Mouse (Mus musculus) liver, embryonic 15.5 days (tissue): ENCODE measurements around the gene Adar. TPM values are rescaled to one million over a fixed set of nuclear protein-coding genes. Genes with fewer than 3 reads are reported as not detected.

ENCODE experiments used
- ATAC-seq: fragments of 200-750 bp; cut with Nextera tagmentation; 2 replicates; pipeline ENCODE4 v1.8.0; 2017; ENCODE audit warnings: moderate number of reproducible peaks, mild to moderate bottlenecking, moderate library complexity; ENCODE audit not compliant: insufficient read depth
- H3K27ac ChIP-seq: fragments of 300-500 bp; sonication (generic); replicated peaks from 2 replicates; pipeline ENCODE4 v1.5.1; 2015; ENCODE audit warnings: mild to moderate bottlenecking, inconsistent platforms
- H3K27me3 ChIP-seq: fragments of 300-500 bp; sonication (generic); 2 replicates; pipeline ENCODE4 v1.6.1; 2015; ENCODE audit warnings: mild to moderate bottlenecking, inconsistent platforms
- H3K36me3 ChIP-seq: fragments of 300-500 bp; sonication (generic); replicated peaks from 2 replicates; pipeline ENCODE4 v1.6.1; 2015; ENCODE audit warnings: moderate library complexity, mild to moderate bottlenecking, inconsistent platforms
- H3K4me1 ChIP-seq: fragments of 300-500 bp; sonication (generic); replicated peaks from 2 replicates; pipeline ENCODE4 v1.6.1; 2015; ENCODE audit warnings: inconsistent platforms
- H3K4me2 ChIP-seq: fragments of 300-500 bp; sonication (generic); 2 replicates; pipeline ENCODE4 v1.6.1; 2015; ENCODE audit warnings: moderate library complexity, mild to moderate bottlenecking, inconsistent platforms
- H3K4me3 ChIP-seq: fragments of 300-500 bp; sonication (generic); replicated peaks from 2 replicates; pipeline ENCODE4 v1.5.1; 2015; ENCODE audit warnings: mild to moderate bottlenecking, inconsistent platforms
- H3K9ac ChIP-seq: fragments of 300-500 bp; sonication (generic); 2 replicates; pipeline ENCODE4 v1.6.1; 2015; ENCODE audit warnings: moderate library complexity, mild to moderate bottlenecking, inconsistent platforms
- H3K9me3 ChIP-seq: fragments of 300-500 bp; sonication (generic); replicated peaks from 2 replicates; pipeline ENCODE4 v1.6.1; 2016; ENCODE audit warnings: inconsistent platforms
- WGBS: fragments of 180-500 bp; shearing (Covaris S2); methylation state at CpG from one replicate; pipeline ENCODE4 v1.1.7; 2015; ENCODE audit warnings: mixed read lengths; ENCODE audit not compliant: insufficient replicate concordance; 5-methylcytosine and 5-hydroxymethylcytosine counted together
- polyA plus RNA-seq: library from polyadenylated mRNA; unstranded; fragments of >200 nt; fragmentation: Nextera tagmentation; extraction: Ambion mirVana; gene quantifications from 2 replicates; pipeline ENCODE4 v1.2.1, GENCODE M21; 2015

Gene Adar
- polyA plus RNA-seq, 1 experiment from 2014 or later = 8.0 TPM

GRCm38 (mm10) chr3:89774236-89774960 lies 59.6 kb downstream of the Adar start:
- Histone ChIP-seq H3K9ac (peak overlapping the region; percentile 97), H3K27me3 (no peaks in the 10 kb centered on the region), H3K4me3 (peak overlapping the region; percentile 98), H3K4me1 (peaks cover 54% of the 10 kb centered on the region), H3K4me2 (peak overlapping the region; percentile 89), H3K36me3 (peaks cover 33% of the 10 kb centered on the region), H3K9me3 (no peaks in the 10 kb centered on the region), H3K27ac (peak overlapping the region; percentile 89)
- ATAC-seq = no peak
- WGBS = 25% methylated on average over 15 of the region's 15 CpGs

DNA sequence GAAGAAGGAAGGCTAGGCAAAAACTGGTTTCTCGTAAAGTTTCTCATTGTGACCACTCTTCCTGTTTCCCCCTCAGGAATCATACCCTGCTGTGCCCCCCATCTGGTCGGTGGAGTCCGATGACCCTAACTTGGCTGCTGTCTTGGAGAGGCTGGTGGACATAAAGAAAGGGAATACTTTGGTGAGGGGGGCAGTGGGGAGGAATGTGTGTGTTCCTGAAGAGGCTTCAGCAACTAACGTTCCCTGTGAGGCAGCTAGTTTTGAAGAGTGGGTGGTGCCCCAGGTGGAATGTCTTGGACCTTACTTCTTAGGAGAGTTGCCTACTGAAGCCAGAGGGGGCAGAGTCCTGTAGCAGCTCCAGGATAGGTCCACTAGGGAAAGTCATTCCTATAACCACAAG lies 61.2 kb downstream of the Adar start:
- Histone ChIP-seq H3K4me1 (peaks cover 43% of the 10 kb centered on the region), H3K9ac (no peak overlapping the region), H3K4me2 (peak overlapping the region; percentile 89; the same call in 1 of the 2 replicates), H3K9me3 (no peaks in the 10 kb centered on the region), H3K4me3 (no peak overlapping the region), H3K27me3 (no peaks in the 10 kb centered on the region), H3K36me3 (peaks cover 49% of the 10 kb centered on the region), H3K27ac (no peak overlapping the region)
- ATAC-seq = no peak
- WGBS = 73% methylated on average over 4 of the region's 4 CpGs

GRCm38 (mm10) chr3:89780102-89780501 lies 65.3 kb downstream of the Adar start:
- H3K27ac ChIP-seq = no peak overlapping the region
- no peak overlapping the region for H3K9ac ChIP-seq
- H3K4me3 ChIP-seq = no peak overlapping the region
- H3K9me3 ChIP-seq = no peaks in the 10 kb centered on the region
- 58% methylated on average over 4 of the region's 4 CpGs for WGBS
- H3K36me3 ChIP-seq = peaks cover 75% of the 10 kb centered on the region
- no peaks in the 10 kb centered on the region for H3K27me3 ChIP-seq
- no peak overlapping the region for H3K4me2 ChIP-seq
- H3K4me1 ChIP-seq = peaks cover 8% of the 10 kb centered on the region
- ATAC-seq = no peak

GRCm38 (mm10) chr3:89781640-89782039 lies 66.8 kb downstream of the Adar start:
- Histone ChIP-seq H3K36me3 (peaks cover 67% of the 10 kb centered on the region), H3K4me3 (no peak overlapping the region), H3K9me3 (no peaks in the 10 kb centered on the region), H3K4me2 (no peak overlapping the region), H3K27me3 (no peaks in the 10 kb centered on the region), H3K27ac (no peak overlapping the region), H3K4me1 (no peaks in the 10 kb centered on the region), H3K9ac (no peak overlapping the region)
- 76% methylated on average over 5 of the region's 5 CpGs for WGBS
- no peak for ATAC-seq

DNA sequence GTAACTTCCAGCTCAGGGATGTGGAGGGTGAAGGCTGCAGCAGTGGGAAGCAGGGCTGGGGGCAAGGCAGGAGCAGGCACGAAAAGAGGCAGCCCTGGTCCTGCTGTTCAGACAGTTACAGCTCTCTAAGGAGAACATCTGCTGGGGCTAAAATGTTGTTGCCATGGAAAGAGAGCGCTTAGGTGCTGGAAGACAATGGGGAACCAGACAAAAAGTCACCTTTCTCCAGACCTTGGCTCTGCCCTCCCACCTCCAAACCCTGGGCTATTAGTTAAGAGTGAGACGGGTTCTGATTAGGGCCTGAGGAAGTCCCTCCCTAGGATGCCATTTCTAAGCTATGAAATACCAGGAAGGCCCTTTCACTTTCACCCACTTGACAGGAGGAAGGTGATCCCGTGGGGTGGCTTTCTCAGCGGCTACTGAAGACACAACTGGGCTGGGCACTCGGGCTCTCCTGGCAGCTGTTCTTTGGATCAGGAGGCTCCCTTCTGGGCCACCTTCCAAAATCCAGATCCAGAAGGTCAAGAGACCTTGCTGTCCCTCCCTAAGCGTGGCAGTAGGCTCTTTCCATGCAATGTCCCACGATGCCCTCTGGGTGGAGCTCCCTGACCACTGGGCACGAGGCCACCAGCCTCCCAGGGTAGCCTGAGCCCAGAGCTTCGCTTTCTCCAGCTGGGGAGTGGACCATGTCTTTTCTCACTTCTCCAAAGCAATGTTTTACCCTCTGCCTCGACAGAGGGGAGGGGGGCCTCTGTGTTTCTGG lies 70.3 kb downstream of the Adar start:
- 20% methylated on average over 11 of the region's 11 CpGs for WGBS
- H3K27me3 ChIP-seq = peaks cover 11% of the 10 kb centered on the region; the same call in 1 of the 2 replicates
- H3K27ac ChIP-seq = no peak overlapping the region
- peaks cover 34% of the 10 kb centered on the region for H3K36me3 ChIP-seq
- no peak overlapping the region for H3K9ac ChIP-seq
- H3K4me1 ChIP-seq = no peaks in the 10 kb centered on the region
- peak; percentile 58; the same call in 1 of the 2 replicates for ATAC-seq
- H3K9me3 ChIP-seq = no peaks in the 10 kb centered on the region
- no peak overlapping the region for H3K4me3 ChIP-seq
- peak overlapping the region; percentile 41 for H3K4me2 ChIP-seq

DNA sequence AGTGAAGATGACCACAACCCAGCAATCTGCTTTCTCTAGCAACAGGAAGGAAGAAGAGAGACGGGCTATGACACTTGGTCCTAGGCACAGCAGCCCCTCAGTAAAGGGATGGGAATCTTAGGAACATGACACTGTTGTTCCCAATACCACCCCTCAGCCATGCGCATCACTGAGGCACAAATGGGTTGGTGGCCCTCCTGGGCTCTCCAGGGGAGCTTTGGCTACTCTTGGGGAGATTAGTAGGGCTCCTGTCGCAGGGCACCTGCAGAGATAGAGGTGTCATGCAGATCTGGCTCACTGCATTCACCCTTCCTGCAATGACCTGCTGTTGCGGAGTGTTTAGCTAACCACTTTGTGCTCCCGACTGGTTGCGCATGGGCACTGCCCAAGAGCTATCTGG lies 71.5 kb downstream of the Adar start:
- Histone ChIP-seq H3K4me1 (no peaks in the 10 kb centered on the region), H3K36me3 (peaks cover 23% of the 10 kb centered on the region), H3K9me3 (no peaks in the 10 kb centered on the region), H3K9ac (no peak overlapping the region), H3K4me3 (no peak overlapping the region), H3K4me2 (no peak overlapping the region), H3K27ac (no peak overlapping the region), H3K27me3 (peaks cover 11% of the 10 kb centered on the region; the same call in 1 of the 2 replicates)
- 76% methylated on average over 6 of the region's 6 CpGs for WGBS
- no peak for ATAC-seq

DNA sequence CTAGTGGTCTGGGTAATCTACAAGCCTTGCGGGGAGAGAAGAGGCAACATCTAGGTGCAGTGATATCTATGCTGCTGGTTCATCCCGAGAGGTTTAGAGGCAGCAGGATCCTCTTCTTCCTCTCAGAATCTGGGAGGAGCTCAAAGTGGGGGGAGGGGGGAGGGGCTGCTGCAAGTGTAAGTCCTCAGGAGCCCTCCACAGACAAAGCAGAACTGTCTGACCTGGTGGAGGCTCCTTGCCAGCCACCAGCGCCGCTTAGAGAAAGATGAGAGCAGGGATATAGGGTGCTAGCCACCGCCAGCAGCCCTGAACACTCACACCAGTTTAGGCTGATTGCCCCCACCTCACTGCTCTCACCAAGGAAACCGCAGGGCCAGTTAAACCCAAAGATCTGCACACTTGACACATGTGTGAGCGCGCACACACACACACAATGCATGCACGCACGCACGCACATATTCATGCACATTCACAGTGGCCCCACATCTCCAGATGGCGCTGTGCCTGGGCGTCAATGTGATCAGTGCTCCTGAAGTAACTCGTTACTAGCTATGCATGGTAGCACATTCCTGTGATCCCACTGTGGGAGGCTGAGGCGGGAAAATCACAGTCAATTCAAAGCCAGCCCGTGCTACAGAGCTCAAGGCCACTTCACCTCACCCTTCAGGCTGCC lies 74.0 kb downstream of the Adar start:
- WGBS = 66% methylated on average over 16 of the region's 16 CpGs
- H3K9ac ChIP-seq = no peak overlapping the region
- peaks cover 11% of the 10 kb centered on the region; the same call in 1 of the 2 replicates for H3K27me3 ChIP-seq
- H3K27ac ChIP-seq = no peak overlapping the region
- H3K4me3 ChIP-seq = no peak overlapping the region
- no peaks in the 10 kb centered on the region for H3K4me1 ChIP-seq
- H3K4me2 ChIP-seq = no peak overlapping the region
- H3K9me3 ChIP-seq = no peaks in the 10 kb centered on the region
- H3K36me3 ChIP-seq = no peaks in the 10 kb centered on the region
- no peak for ATAC-seq

- no peak for ATAC-seq
- Histone ChIP-seq H3K4me1 (no peaks in the 10 kb centered on the region), H3K27me3 (peaks cover 9% of the 10 kb centered on the region; the same call in 1 of the 2 replicates), H3K9me3 (no peaks in the 10 kb centered on the region), H3K4me2 (no peak overlapping the region), H3K4me3 (no peak overlapping the region), H3K9ac (no peak overlapping the region), H3K27ac (no peak overlapping the region), H3K36me3 (no peaks in the 10 kb centered on the region)
- WGBS = 31% methylated on average over 2 of the region's 2 CpGs
Observed at GRCm38 (mm10) chr3:89794616-89795015, 79.8 kb downstream of the Adar start.

DNA sequence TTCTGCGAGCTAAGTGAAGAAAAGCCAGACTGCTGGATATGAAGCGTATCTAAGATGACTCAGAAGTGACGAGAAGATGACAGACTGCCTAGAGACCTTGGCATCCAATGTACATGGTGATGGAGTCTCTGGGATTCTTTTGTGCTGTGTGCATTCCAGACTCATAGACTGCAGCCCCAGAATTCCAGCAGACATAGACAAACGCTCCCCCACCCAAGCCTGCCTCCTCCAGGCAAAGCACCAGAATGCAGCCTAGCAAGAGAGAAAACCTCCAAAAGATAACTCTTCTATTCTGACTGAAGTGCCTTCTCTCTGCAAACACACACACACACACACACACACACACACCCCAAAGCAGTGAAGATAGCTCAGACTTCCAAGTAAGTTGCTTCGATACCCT lies 80.9 kb downstream of the Adar start:
- H3K27ac ChIP-seq = no peak overlapping the region
- WGBS = 64% methylated on average over 5 of the region's 5 CpGs

GRCm38 (mm10) chr3:89796358-89796757 lies 81.5 kb downstream of the Adar start:
- WGBS = 18% methylated on average over 4 of the region's 4 CpGs
- Histone ChIP-seq H3K4me3 (no peak overlapping the region), H3K4me1 (0 out of 2 replicates have a peak, but pooled peaks cover 3% of the 10 kb centered on the region), H3K36me3 (no peaks in the 10 kb centered on the region), H3K27me3 (peaks cover 10% of the 10 kb centered on the region; the same call in 1 of the 2 replicates), H3K27ac (no peak overlapping the region), H3K9ac (no peak overlapping the region), H3K9me3 (no peaks in the 10 kb centered on the region), H3K4me2 (no peak overlapping the region)
- no peak for ATAC-seq

More for the DNA sequence above, 80.9 kb downstream of the Adar start:
- no peaks in the 10 kb centered on the region for H3K36me3 ChIP-seq
- 0 out of 2 replicates have a peak, but pooled peaks cover under 1% of the 10 kb centered on the region for H3K4me1 ChIP-seq
- ATAC-seq = no peak
- H3K4me3 ChIP-seq = no peak overlapping the region
- H3K4me2 ChIP-seq = no peak overlapping the region
- peaks cover 10% of the 10 kb centered on the region; the same call in 1 of the 2 replicates for H3K27me3 ChIP-seq
- H3K9me3 ChIP-seq = no peaks in the 10 kb centered on the region
- no peak overlapping the region for H3K9ac ChIP-seq

DNA sequence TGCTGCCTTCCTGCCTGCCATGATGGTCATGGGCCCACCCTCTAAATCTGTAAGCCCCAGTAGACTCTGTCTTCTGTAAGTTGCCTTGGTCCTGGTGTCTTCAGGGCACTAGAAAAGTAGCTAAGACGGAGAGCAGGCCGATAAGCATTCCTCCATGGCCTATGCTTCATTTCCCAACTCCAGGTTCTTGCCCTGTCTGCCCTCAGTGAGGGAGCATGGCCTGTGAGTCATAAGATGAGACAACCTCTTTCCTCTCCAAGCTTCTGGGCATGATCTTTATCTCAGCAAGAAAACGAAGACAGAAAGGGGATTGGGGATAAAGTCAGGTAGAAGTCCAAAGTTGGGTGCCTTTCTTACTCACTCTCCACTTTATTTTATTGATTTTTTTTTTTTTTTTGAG lies 83.7 kb downstream of the Adar start:
- 60% methylated on average over 3 of the region's 3 CpGs for WGBS
- H3K27me3 ChIP-seq = peaks cover 10% of the 10 kb centered on the region; the same call in 1 of the 2 replicates
- ATAC-seq = no peak
- no peaks in the 10 kb centered on the region for H3K9me3 ChIP-seq
- H3K4me3 ChIP-seq = no peak overlapping the region
- no peak overlapping the region for H3K27ac ChIP-seq
- no peaks in the 10 kb centered on the region for H3K36me3 ChIP-seq
- 0 out of 2 replicates have a peak, but pooled peaks cover 6% of the 10 kb centered on the region for H3K4me1 ChIP-seq
- H3K4me2 ChIP-seq = no peak overlapping the region
- no peak overlapping the region for H3K9ac ChIP-seq
